Mouse (Mus musculus) spleen, embryonic (tissue): ENCODE data around the gene Abl1.

Source experiments
- CTCF ChIA-PET: fragments of 350-600 bp; sonication (Branson Sonifier 250); formaldehyde crosslinking; loops from one replicate; lab custom pipeline; 2022; lab: Charles Lee

The Abl1 gene

DNA sequence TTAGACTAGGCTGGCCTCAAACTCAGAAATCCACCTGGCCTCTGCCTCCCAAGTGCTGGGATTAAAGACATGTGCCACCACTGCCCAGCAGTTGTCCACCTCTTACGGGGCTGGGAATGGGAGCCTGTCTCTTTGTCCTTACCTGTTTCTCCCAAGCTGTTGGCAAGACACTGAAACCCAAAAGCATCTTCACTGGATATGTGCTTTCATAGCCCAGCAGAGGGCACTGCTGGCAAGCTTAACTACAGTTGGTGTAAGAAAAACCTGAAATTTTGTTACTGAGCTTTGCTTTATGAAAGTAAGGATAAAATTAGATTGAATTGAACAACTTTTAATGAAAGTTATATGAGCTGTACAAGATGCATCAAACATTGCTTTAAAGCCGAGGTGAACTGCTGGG lies 4.5 kb upstream of the Abl1 start:
- CTCF ChIA-PET = interaction anchor here (0.7 to 1.9 kb wide), 4 partner anchors 93 to 103 kb away, joined by 3 to 7 read pairs (median 4); no protein-coding TSS in a partner anchor

DNA sequence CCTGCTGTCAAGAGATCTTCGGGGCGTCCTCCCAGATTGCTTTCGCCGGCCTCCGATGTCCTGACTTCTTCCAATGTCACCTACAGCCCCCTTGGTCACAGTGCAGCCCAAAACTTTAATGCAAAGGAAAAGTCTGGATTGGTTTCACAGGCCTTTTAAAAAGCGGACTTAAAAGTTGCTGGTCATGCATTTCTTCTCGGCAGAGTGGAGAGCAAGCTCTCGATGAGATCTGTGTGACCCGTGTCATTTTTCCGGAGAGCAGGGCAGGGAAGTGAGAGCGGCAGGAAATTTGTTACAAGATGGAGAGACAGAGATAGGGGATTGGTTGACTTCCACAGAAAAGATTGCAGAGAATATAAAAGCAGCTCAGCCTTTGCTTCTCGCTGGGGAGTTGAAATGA lies 869 bp downstream of the Abl1 start:
- CTCF ChIA-PET = interaction anchor here (1.4 kb wide), 1 partner anchor 11 kb away, joined by 5 read pairs; no protein-coding TSS in a partner anchor

DNA sequence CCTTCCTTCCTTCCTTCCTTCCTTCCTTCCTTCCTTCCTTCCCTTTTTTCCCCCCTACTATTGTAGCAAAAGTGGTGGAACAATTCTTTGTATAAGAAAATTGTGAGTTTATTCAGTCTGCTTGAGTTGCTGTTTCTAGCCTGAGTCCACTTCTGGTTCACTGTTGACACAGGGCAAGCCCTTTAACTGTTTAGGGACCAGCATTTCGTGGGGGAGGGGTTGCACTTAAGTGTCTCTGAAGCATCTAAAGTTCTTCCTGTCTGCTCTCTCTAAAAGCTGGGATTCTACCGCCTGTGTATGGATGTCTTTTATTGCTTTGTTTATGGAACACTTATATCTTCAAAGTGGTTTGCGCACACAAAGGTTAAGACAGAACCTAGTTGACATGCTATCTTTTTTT lies 1.9 kb downstream of the Abl1 start:
- CTCF ChIA-PET = interaction anchor here (0.6 to 0.7 kb wide), 2 partner anchors 18 to 30 kb away, joined by 3 to 5 read pairs; no protein-coding TSS in a partner anchor

DNA sequence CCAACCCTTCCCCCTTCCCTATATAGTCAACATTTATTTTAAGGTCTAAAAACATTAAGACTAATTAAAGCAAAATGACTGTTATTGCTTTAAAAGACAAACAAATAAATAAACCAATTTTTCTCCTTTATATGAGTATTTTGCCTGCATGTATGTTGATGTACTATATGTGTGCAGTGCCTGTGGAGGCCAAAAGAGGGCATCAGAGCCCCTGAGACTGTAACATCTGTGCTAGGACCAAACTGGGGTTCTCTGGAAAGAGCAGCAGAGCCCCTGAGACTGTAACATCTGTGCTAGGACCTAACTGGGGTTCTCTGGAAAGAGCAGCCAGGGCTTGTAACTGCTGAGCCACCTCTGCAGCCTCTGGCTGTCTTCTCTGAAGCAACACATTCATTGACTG lies 10.0 kb downstream of the Abl1 start:
- CTCF ChIA-PET = no interaction called here

DNA sequence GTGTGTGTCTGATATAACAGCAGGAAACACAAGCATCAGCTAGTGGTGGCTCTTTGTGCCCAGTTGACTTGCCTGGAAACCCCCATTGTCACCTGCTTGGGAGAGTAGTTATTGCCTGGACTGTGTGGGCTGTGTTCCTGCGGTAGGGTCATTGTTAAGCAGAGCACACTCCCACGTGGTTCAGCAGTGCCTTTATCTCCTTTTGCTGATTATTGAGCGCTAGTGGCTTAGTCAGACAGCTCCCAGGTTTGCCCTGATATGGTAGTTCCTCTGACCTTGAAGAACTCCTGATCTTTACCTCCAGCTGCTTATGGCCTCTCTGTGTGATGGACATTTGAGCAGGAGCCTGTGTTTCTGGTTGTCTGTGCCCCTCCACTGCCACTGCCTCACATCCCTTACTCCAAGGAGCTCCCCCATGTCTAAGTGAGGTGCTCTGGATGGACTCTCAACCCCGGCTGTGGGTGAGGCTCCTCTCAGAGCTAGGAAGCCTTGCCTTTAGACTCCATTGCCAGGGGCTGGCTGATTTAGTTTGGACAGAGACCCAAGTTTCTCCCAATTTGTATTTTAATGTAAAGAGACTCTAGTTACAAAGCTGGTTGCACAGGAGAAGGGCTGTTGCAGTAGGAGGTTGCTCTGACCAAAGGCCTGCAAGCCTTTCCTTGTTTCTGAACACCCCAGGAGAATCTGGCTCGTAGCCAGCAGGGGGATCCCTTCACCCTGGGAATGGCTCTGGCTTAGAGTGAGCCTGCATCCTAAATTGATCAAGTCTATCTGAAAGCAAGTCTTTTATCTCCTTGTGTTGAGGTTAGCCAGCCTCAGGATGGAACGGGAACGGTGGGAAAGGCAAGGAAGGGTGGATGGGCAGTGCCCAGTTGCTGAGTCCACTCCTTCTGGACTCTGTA lies 12.6 kb downstream of the Abl1 start:
- CTCF ChIA-PET = no interaction called here

DNA sequence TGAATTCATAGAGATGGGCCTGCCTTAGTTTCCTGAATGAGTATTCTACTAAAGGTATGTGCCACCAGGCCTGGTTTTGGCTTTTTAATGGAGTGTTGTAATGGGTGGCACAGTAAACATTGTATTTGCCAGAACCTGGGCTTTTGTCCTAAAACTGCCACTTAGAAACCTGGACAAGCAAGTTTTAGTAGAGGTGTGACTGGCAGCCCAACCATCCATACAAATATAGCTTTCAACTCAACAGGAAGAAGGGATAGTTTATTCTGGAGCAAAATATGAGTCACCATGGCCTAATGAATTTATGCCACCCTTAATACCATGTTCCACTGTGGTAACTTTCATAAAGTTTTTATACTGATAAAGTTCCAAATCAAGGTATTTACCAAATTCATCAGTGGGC lies 15.1 kb downstream of the Abl1 start:
- CTCF ChIA-PET = no interaction called here

DNA sequence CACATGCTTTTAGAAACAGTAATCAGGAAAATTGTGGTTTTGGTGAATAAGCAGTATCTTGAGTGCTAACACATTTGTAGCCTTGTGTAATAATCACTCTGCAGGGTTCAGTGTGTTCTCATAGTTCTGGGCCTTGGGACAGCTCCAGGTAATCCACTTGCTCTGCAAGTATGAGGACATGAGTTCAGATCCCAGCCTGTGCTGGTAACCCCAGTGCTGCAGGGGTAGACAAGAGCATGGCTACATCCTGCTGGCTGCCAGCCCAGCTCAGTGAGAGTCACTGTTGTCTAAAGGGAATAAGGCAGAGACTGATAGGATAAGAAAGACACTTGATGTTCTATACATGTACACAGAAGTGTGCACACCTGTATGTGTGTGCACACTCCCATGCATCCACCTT lies 17.7 kb downstream of the Abl1 start:
- CTCF ChIA-PET = no interaction called here

DNA sequence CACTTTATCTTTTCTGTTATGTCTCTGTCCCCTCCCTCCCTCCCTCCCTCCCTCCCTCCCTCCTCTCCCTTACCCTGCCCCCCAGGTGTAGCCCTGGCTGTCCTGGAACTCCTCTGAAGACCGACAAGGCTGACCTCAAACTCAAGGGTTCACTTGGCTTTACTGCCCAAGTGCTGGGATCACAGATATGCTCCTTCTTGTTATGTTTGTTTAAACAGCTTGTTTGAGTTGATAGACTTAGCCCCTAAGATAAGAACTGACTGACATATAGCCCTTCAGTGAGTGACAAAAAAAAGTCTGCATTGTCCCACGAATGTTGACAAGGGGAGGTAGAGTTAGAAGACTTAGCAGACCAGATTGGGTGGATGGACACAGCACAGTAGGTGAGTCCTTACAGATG lies 18.4 kb downstream of the Abl1 start:
- CTCF ChIA-PET = interaction anchor here (0.6 to 0.7 kb wide), 2 partner anchors 24 to 656 kb away, joined by 5 read pairs; no protein-coding TSS in a partner anchor

DNA sequence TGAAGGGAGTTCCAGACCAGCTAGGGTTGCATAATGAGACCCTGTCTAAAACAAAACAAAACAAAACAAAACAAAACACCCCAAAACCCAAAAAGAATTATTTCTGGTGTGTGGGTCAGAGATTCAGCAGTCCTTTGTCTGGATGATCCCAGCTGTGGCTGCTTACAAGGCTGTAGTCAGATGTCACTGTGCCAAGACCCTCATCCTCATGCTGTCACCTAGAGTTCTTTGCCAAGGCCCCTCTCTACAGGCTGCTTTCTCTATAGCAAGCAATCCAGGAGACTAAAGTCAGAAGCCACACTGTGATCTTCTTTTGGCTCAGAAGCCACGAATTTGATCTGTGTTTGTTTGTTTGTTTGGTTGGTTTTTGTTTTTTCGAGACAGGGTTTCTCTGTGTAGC lies 24.5 kb downstream of the Abl1 start:
- CTCF ChIA-PET = no interaction called here

DNA sequence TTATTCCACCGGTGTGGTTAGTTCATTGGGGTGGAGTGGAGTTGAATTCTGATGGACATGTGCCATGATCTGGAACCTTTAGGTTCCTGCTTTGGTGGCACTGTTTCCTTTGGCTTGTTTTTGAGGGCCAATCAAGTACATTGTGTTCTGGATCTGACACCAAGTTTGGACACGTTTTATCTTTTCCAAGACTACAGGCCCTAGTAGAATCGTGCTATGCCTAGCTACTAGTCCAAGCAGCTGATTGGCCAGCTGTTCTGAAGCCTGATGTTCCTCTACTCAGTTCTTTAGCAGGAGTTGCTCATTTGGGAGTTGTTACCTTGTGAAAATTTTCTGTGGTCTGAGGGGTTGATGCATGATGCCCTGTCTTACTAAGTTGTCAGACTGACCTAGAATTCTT lies 25.6 kb downstream of the Abl1 start:
- CTCF ChIA-PET = no interaction called here

DNA sequence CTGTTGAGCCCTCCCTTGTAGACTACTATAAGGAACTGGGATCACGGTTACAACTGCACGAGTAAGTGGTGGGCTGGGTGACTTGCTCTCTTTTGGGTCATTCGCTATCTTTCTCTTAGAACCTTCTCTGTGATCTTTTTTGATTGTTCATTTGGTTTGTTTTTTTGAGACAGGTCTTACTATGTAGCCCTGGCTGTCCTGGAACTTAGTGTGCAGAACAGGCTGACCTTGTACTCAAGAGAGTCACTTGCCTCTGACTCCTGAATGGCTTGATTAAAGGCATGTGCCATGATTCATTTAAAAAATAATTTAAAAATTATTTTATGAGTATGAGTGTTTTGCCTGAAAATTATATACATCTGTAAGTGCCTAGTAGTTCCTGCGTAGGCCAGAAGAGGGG lies 26.6 kb downstream of the Abl1 start:
- CTCF ChIA-PET = no interaction called here

DNA sequence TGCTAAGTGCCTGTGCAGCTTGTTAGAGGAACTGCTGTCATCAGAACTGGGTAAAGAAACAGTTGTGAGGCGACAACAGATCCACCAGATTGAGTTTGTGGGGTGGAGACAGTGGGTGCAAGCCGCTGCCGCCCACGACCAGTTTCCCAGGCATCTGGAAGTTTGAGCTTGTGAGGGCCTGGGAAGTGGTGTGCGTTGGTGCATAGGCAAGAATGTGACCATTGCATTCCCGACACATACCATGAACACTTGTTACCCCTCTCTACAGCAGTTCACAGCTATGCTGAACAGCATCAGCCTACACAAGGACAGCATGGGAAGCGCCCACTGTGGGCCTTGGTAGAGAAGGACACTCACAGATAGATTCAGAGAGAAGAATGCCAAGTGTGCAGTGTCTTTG lies 27.8 kb downstream of the Abl1 start:
- CTCF ChIA-PET = no interaction called here

DNA sequence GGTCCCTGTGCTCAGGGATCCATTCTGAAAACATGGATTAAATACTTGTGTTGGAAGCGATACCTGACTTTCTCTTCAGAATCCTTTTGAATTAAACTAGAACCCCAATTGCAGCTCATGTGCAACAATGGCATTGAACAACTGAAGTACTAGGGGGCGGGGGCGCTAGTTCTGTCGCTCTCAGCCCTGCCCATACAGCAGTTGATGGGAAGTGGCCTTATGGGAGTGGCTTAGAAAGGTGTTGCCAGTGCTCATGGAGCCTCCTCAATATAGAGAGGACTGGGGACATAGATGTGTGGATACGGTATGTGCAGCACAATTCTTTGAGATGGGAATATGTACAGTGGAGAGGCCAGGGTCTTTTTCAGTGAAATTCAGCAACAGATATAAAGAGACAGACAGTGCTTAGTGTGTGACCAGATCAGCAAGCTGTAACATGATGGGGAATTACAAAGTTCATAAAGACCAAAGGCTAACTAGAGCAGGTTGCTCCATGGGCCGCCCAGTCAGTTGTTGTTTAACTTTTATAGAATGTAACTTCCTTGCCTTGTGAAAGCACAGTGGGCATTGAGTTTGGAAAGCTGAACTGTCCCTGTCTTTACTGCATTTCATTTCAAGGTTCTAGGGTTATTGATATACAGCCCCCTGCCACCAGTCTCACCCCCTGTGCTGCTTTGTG lies 31.2 kb downstream of the Abl1 start:
- CTCF ChIA-PET = interaction anchor here (0.5 kb wide), 1 partner anchor 29 kb away, joined by 5 read pairs; no protein-coding TSS in a partner anchor

DNA sequence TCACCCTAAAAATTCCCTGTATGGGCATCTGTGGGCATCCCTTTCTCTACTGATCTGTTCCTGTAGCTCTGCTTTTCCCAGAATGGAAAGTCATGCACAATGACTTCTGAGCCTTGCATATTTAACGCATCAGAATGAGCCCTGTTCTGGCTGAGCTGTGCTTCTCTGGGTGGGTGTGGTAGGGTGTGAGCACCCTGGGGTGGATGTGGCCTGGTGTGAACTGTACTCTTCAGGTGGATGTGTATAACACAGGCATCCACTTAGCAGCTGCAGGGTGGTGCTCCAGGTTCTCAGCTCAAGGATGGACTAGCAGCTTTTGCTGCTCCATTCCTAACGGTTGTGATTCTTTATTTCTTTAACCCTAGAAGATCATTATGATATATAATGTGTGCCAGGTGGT lies 31.8 kb downstream of the Abl1 start:
- CTCF ChIA-PET = interaction anchor here (0.5 kb wide), 1 partner anchor 29 kb away, joined by 5 read pairs; no protein-coding TSS in a partner anchor

DNA sequence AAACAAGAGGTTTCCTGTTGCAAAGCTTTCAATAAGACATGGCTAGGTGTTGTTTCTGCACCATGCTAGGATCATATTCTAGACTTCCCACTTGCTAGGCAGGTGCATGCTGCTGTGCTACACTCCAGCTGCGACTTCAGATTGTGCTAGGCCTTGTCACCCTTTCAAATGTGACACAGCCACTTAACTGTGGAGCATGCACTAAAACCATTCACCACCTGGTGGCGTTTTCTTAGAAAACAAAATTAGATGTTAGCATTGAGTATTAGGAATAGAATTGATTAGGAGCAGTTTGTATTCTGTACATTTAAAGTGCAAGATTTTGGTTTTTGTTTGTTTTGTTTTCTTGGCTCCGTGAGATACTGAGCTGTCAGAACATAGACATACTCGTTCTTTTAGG lies 32.6 kb downstream of the Abl1 start:
- CTCF ChIA-PET = no interaction called here

DNA sequence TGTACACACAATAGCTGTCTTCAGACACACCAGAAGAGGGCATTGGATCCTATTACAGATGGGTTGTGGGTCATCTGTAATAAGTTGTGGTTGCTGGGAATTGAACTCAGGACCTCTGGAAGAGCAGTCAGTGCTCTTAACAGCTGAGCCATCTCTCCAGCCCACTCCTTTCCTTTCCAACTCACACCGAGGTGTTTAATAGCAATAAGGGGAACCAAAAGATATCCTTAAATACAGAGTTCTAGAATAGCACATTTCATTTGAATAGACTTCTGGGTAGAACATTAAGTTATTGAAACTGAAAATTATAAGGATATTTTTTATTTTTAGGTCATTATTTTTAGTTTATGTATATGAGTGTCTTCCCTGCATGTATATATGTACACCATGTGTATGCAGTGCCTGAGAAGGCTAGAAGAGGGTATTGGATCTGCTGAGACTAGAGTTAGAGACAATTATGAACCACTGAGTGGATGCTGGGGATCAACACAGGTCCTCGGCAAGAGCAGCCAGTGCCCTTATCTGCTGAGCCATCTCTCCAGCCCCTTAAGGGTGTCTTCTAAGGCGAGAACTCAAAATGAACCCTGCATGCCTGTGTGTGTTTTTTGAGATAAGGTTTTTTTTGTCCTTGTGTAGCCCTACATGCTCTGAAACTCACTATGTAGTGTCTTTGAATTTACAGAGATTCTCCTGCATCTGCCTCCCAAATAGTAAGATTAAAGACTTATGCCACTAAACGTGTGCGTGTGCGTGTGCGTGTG lies 36.7 kb downstream of the Abl1 start:
- CTCF ChIA-PET = interaction anchor here (0.7 kb wide), 1 partner anchor 1923 kb away, joined by 3 read pairs; no protein-coding TSS in a partner anchor

DNA sequence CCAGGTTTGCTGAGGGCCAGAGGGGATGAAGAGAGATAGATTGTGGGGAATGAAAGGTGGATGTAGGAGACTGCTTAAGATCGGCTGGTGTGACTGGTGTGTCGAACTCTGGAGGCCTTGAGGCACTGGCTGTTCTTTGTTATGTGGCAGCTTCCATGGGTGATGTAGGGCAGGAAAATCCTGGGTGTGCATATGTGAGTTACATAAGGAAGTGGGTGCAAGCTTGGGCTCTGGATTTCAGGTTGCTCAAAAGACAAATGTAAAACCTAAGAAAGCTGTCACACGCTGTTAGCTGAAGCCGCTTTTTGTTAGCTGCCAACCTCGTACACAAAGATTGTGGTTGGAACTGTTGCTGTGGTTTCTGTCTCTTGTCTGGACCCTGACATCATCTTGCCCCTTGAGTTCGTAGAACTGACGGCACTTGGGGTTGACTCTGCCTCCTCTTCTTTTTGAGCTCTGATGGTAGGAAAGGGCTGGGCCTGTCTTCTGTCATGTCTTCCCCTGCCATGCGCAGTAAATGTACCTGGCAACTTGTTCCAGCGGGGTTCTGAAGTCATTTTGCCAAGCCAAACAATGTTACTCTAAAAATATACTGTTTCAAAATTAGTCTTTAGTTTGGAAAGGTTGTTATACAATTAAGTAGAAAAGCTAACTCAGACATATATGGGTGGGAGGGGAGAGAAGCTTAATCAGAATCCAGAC lies 39.6 kb downstream of the Abl1 start:
- CTCF ChIA-PET = no interaction called here

DNA sequence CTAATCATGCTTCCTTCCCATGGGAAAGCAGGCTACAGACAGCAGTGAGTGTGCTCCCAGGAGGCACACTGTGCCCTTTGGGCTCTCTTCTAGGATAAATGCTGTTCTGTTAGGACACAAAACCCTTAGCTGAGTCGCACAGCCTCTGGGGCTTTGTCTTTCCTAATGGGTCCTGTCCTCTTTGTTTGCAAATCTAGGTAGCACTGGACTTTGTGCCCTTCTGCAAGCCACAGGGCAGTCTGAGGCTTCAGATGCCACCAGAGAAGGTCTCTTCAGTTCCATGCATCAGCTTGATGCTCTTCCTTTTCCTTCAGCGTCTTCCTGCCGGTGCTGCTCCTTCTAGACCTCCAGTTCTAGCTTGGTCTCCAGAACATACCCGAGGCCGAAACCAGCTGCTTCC lies 42.5 kb downstream of the Abl1 start:
- CTCF ChIA-PET = interaction anchor here (0.6 kb wide), 1 partner anchor 137 kb away, joined by 3 read pairs; no protein-coding TSS in a partner anchor

DNA sequence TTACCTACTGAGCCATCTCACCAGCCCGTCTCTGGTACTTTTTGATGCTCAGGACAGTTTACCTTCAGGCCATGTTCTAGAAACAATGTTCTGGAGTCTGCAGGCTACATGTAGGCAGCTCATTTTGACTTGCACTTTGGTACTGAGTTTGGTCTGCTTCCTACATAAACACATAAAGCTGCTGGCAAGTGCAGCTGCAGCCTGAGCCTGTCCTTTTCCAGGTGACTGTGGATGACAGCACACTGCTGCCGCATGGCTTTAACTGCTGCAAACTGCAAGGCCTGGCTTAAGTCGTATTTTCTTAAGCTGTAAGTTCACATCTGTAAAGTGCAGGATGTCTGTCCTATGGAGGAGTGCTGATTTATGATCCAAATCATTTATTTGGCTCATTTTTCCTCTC lies 44.3 kb downstream of the Abl1 start:
- CTCF ChIA-PET = interaction anchor here (0.6 to 0.7 kb wide), 2 partner anchors 182 to 290 kb away, joined by 3 read pairs; no protein-coding TSS in a partner anchor

DNA sequence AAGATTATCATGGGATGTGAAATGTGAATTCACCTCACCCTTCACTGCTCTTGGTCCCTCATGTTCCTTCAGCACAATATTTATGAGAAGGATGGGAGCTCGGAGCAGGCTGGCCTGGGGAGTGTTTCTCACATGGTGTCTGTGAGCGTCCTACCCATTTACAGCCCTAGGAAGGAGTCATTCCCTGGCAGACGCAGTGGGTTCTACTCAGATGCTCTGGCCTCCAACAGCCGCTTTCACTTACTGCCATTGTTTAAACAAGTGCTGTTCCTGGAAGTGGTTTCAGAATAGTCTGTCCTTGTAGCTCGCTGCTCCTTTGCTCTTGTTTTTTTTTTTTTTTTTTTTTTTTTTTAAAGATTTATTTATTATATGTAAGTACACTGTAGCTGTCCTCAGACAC lies 45.4 kb downstream of the Abl1 start:
- CTCF ChIA-PET = interaction anchor here (0.6 kb wide), 1 partner anchor 40 kb away, joined by 4 read pairs; no protein-coding TSS in a partner anchor

DNA sequence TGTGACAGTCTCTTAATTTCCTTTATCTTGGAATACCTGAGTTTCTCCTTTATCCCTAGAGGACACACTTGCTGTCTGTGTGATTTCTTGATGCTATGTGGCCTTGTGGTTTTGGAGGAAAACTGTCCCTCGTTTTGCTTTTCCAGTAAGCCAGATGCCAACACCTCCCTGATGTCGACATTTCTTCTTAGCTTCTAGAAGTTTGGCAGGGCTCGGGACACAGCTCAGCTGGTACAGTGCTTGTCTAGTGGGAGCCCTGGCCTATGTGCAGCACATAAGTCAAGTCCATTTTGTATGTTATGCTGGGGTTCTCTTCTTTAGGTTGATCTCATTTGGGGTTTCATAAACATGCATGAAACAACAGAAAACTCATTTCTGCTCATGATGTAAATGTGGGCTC lies 50.9 kb downstream of the Abl1 start:
- CTCF ChIA-PET = interaction anchor here (0.7 kb wide), 1 partner anchor 41 kb away, joined by 4 read pairs; no protein-coding TSS in a partner anchor
